Mouse (Mus musculus) neural tube, embryonic 14.5 days (tissue): ENCODE measurements around the gene Sbk3. TPM values are rescaled to one million over a fixed set of nuclear protein-coding genes. Genes with fewer than 3 reads are reported as not detected.

Experiments used
- ATAC-seq: fragments of 200-750 bp; cut with Nextera tagmentation; 2 replicates; pipeline ENCODE4 v1.8.0; 2017; ENCODE audit warnings: low read depth, mild to moderate bottlenecking, moderate TSS enrichment, moderate library complexity
- H3K27ac ChIP-seq: fragments of 300-500 bp; sonication (generic); 2 replicates; pipeline ENCODE4 v1.5.1; 2014; ENCODE audit warnings: low read depth, mild to moderate bottlenecking, control low read depth, low read length, moderate library complexity, mixed read lengths
- H3K27me3 ChIP-seq: fragments of 300-500 bp; sonication (generic); 2 replicates; pipeline ENCODE4 v1.6.1; 2014; ENCODE audit warnings: low read length; ENCODE audit not compliant: control insufficient read depth, insufficient read depth
- H3K36me3 ChIP-seq: fragments of 300-500 bp; sonication (generic); 2 replicates; pipeline ENCODE4 v1.6.1; 2014; ENCODE audit warnings: low read length, mixed read lengths; ENCODE audit not compliant: control insufficient read depth, insufficient read depth
- H3K4me1 ChIP-seq: fragments of 300-500 bp; sonication (generic); 2 replicates; pipeline ENCODE4 v1.6.1; 2014; ENCODE audit warnings: low read length; ENCODE audit not compliant: control insufficient read depth, insufficient read depth
- H3K4me2 ChIP-seq: fragments of 300-500 bp; sonication (generic); 2 replicates; pipeline ENCODE4 v1.6.1; 2014; ENCODE audit warnings: mild to moderate bottlenecking, low read depth, low read length, control low read depth
- H3K4me3 ChIP-seq: fragments of 300-500 bp; sonication (generic); 2 replicates; pipeline ENCODE4 v1.5.1; 2014; ENCODE audit warnings: low read depth, low read length, control low read depth, mixed read lengths
- H3K9ac ChIP-seq: fragments of 300-500 bp; sonication (generic); replicated peaks from 2 replicates; pipeline ENCODE4 v1.6.1; 2014; ENCODE audit warnings: low read depth, mild to moderate bottlenecking, control low read depth, low read length, mixed read lengths
- H3K9me3 ChIP-seq: fragments of 300-500 bp; sonication (generic); 2 replicates; pipeline ENCODE4 v1.6.1; 2016; ENCODE audit warnings: low read length; ENCODE audit not compliant: control insufficient read depth
- WGBS: fragments of 180-500 bp; shearing (Covaris S2); extraction: QIAGEN DNeasy Blood & Tissue Kit; methylation state at CpG from one replicate; pipeline ENCODE4 v1.1.7; 2014; 5-methylcytosine and 5-hydroxymethylcytosine counted together
- polyA plus RNA-seq: library from polyadenylated mRNA; unstranded; fragments of >200 nt; fragmentation: Nextera tagmentation; extraction: Ambion mirVana; gene quantifications from 2 replicates; pipeline ENCODE4 v1.2.1, GENCODE M21; 2014

Gene Sbk3
- polyA plus RNA-seq, 1 experiment from 2014 or later, result 0.75 TPM

GRCm38 (mm10) chr7:4996003-4996895 is 25.3 kb upstream of the Sbk3 start, which contains the start of gene Zfp579:
Gene Zfp579, minus strand, starts transcription at chr7:4996158.
- Histone ChIP-seq H3K27ac (peak within 1 kb of the TSS; percentile 78), H3K9ac (peak within 1 kb of the TSS; percentile 78), H3K27me3 (no peaks in the 10 kb centered on the region), H3K4me1 (peaks cover 26% of the 10 kb centered on the region), H3K36me3 (peaks cover 14% of the 10 kb centered on the region), H3K9me3 (no peaks in the 10 kb centered on the region), H3K4me3 (peak within 1 kb of the TSS; percentile 69), H3K4me2 (peak within 1 kb of the TSS; percentile 69)
- 6% methylated on average over 11 of the region's 26 CpGs for WGBS
- peak; percentile 83 for ATAC-seq

DNA sequence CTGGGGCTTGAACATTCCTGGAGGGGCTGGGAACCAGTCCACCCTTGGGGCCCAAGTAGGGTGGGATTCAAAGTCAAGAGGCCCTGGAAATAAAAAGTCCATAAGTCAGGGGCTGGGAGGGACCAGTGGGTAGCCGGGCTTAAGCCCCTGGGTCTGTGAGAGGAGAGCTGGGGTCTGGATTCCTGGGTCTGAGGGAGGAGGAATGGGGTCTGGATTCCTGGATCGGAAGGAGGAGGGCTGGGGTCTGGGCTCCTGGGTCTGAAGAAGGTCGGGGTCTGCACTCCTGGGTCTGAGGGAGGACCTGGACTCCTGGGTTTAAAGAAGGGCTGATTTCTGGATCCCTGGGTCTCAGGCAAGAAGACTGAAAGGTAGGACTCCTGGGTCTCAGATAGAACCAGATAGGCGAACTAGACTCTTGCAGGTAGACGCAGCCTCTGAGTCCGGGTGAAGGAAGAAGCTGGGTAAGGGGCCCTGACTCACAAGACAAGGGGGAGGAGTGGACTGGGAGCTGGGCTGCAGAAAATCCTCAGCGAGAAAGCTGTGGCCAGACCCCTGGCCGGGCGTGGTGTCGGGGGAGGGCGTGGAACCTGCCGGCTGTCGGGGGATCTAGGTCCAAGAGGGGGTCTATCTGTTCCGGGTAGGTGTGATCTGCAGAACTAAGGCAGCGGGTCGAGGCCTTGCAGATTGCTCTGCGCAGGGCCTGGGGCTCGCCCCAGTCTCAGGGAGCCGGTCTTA is 24.5 kb upstream of the Sbk3 start:
- Histone ChIP-seq H3K9ac (peak overlapping the region; percentile 78), H3K9me3 (no peaks in the 10 kb centered on the region; the same call in 1 of the 2 replicates), H3K4me1 (peaks cover 26% of the 10 kb centered on the region), H3K4me2 (peak overlapping the region; percentile 69), H3K27ac (peak overlapping the region; percentile 63; the same call in 1 of the 2 replicates), H3K27me3 (no peaks in the 10 kb centered on the region), H3K36me3 (peaks cover 14% of the 10 kb centered on the region), H3K4me3 (peak overlapping the region; percentile 69)
- 8% methylated on average over 18 of the region's 19 CpGs for WGBS
- peak; percentile 6; the same call in 1 of the 2 replicates for ATAC-seq

- Histone ChIP-seq H3K27me3 (no peaks in the 10 kb centered on the region), H3K27ac (no peak overlapping the region), H3K9me3 (no peaks in the 10 kb centered on the region; the same call in 1 of the 2 replicates), H3K9ac (peak overlapping the region; percentile 78), H3K4me2 (peak overlapping the region; percentile 69), H3K36me3 (peaks cover 14% of the 10 kb centered on the region), H3K4me1 (peaks cover 26% of the 10 kb centered on the region), H3K4me3 (peak overlapping the region; percentile 69)
- no peak for ATAC-seq
- 44% methylated on average over 56 of the region's 59 CpGs for WGBS
Observed at GRCm38 (mm10) chr7:4993999-4994788, 23.2 kb upstream of the Sbk3 start.

DNA sequence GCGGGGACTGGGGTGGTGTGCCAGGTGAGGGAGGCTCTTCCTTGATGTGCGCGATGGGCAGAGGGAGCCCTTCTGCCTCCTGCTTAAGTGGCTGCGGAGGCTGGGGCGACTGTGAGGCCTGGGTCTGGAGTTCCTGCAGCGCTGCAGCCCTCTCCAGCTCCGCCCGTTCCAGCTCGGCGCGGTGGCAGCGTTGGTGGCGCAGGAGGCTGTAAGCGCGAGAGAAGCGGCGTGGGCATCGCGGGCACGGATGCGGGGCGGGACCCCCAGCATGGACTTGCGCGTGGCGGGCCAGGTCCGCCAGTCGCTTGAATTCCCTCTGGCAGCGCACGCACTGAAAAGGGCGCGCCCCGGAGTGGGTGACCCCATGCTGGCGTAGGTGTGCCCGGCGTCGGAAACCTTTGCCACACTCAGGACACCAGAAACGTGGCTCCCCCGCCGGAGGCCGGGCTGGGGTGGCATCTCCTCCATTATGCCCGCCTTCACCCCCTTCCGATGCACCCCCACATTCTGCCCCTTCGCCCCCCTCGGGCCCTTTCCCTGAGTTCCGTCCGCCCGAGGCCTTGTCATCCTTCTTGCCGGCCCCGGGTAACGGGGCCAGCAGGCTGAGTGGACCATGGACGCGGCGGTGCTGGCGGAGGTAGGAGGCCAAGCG is 22.5 kb upstream of the Sbk3 start:
- Histone ChIP-seq H3K4me2 (peak overlapping the region; percentile 69), H3K4me1 (peaks cover 26% of the 10 kb centered on the region), H3K9me3 (no peaks in the 10 kb centered on the region; the same call in 1 of the 2 replicates), H3K36me3 (peaks cover 14% of the 10 kb centered on the region), H3K27ac (no peak overlapping the region), H3K9ac (peak overlapping the region; percentile 25; the same call in 1 of the 2 replicates), H3K27me3 (no peaks in the 10 kb centered on the region), H3K4me3 (peak overlapping the region; percentile 69; the same call in 1 of the 2 replicates)
- ATAC-seq, result no peak
- 30% methylated on average over 52 of the region's 55 CpGs for WGBS

DNA sequence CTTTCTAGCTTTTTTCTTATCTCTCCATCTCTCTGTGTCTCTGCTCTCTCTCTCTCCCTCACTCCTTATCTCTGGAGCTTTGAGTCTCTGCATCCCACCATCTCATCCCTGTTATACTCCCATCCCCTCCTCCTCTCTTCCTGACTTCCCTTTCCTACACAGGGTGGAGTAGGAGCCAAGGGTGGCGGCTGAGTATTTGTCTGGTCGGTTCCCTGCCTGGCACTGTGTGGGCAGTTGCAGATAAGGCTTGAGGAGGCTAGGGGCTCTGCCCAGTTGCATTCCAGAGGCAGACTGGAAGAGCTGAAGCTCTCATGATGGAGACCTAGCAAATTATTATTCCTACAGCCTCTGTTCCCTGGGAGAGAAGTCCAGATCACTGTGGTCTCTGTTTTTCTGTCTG is 17.3 kb upstream of the Sbk3 start:
- WGBS, result 79% methylated on average over 2 of the region's 2 CpGs

DNA sequence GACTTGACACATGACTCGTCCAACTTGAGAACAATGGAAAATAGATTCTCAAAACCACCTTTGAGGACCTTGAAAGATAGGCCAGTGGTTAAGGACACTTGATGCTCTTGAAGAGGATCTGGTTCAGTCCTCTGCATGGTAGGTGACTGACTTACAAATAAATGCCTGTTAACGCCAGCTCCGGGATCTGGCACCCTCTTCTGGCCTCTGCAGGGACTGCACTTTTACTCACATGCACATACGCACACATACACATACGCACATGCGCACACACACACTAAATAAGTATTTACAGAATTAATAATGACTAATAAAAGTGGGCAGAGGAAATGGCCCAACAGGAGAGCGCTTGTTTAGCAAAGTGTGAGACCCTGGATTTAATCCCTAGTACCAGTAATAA is 5.9 kb upstream of the Sbk3 start:
- no peak overlapping the region for H3K27ac ChIP-seq
- 89% methylated on average over 7 of the region's 7 CpGs for WGBS
- H3K36me3 ChIP-seq, result no peaks in the 10 kb centered on the region
- H3K9ac ChIP-seq, result no peak overlapping the region
- H3K4me2 ChIP-seq, result no peak overlapping the region
- H3K4me1 ChIP-seq, result no peaks in the 10 kb centered on the region
- H3K9me3 ChIP-seq, result no peaks in the 10 kb centered on the region
- ATAC-seq, result no peak
- no peak overlapping the region for H3K4me3 ChIP-seq
- H3K27me3 ChIP-seq, result no peaks in the 10 kb centered on the region

More for the DNA sequence above, 17.3 kb upstream of the Sbk3 start:
- ATAC-seq, result no peak
- H3K4me2 ChIP-seq, result no peak overlapping the region
- peaks cover 6% of the 10 kb centered on the region for H3K36me3 ChIP-seq
- H3K27me3 ChIP-seq, result no peaks in the 10 kb centered on the region
- H3K9me3 ChIP-seq, result no peaks in the 10 kb centered on the region; the same call in 1 of the 2 replicates
- H3K4me3 ChIP-seq, result no peak overlapping the region
- H3K9ac ChIP-seq, result no peak overlapping the region
- H3K27ac ChIP-seq, result no peak overlapping the region
- peaks cover 4% of the 10 kb centered on the region; the same call in 1 of the 2 replicates for H3K4me1 ChIP-seq

DNA sequence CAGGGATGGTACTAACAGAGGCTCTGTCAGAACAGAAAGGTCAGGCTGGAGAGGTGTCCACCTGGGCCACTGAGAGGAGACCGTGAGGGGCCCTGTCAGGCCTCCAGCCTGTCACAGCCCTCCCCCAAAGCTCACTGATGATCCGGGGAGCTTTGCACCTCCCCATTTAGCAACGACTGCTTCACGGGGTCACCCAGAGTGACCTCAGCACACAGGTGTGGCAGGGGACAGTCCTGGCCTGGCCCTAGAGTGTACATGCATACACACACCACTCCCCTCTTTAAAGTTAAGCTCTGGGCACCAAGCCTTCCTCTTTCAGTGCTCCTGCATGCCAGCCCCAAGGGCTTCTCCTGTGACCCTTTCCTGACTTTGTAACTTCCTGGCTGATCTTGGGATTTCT is 4.5 kb upstream of the Sbk3 start:
- H3K4me1 ChIP-seq, result no peaks in the 10 kb centered on the region
- no peak for ATAC-seq
- no peaks in the 10 kb centered on the region for H3K27me3 ChIP-seq

GRCm38 (mm10) chr7:4972321-4973047 is 1.5 kb upstream of the Sbk3 start:
- Histone ChIP-seq H3K27ac (no peak overlapping the region), H3K9me3 (no peaks in the 10 kb centered on the region), H3K9ac (no peak overlapping the region), H3K27me3 (no peaks in the 10 kb centered on the region), H3K4me2 (no peak overlapping the region), H3K36me3 (no peaks in the 10 kb centered on the region), H3K4me1 (no peaks in the 10 kb centered on the region), H3K4me3 (no peak overlapping the region)
- WGBS, result 80% methylated on average over 18 of the region's 18 CpGs
- no peak for ATAC-seq

More for the DNA sequence above, 4.5 kb upstream of the Sbk3 start:
- Histone ChIP-seq H3K36me3 (no peaks in the 10 kb centered on the region), H3K9me3 (no peaks in the 10 kb centered on the region), H3K9ac (no peak overlapping the region), H3K4me2 (no peak overlapping the region), H3K4me3 (no peak overlapping the region), H3K27ac (no peak overlapping the region)
- WGBS, result 72% methylated on average over 4 of the region's 4 CpGs
